Mouse (Mus musculus) left cerebral cortex, adult 8-10 months (tissue): Measurements from ENCODE around the gene Asb5. TPM values are rescaled to one million over a fixed set of nuclear protein-coding genes. Genes with fewer than 3 reads are reported as not detected.

Experiments used
- total RNA-seq, 4 experiments: library from RNA; stranded (reverse); gene quantifications; 2 replicates each; pipeline ENCODE4 v1.2.4; 2022

Gene Asb5
- total RNA-seq, 4 experiments from 2014 or later, result 0.39 to 2.1 (median 1.7) TPM

Other genes starting within 250 kb of the Asb5 start
- 10 to 100 TPM; 57.0 to 67.0 (median 61.7) TPM for gene Spcs3, start 418 bp downstream of the Asb5 start, total RNA-seq
- gene Spata4, start 71.2 kb downstream of the Asb5 start, total RNA-seq, result not detected